Mouse (Mus musculus) spleen, postnatal 36 days (tissue): ENCODE measurements at regions not wholly inside any gene's neighbourhood (a gene's known extent, or its start where the extent isn't known, plus 50 kb on each side); places are given as distances from the start of the nearest gene placed in this dataset.

ENCODE experiments used
- DNase-seq, 2 experiments: peaks; one replicate each; pipeline ENCODE4 v3.0.0; 2022; ENCODE audit warnings: low spot score in 2 of 2, mixed read lengths in 1 of 2

GRCm38 (mm10) chr6:89256022-89256421 lies 106.4 kb downstream of the Plxna1 start:
- DNase-seq: no peak

GRCm38 (mm10) chr6:89256630-89257292 lies 105.7 kb downstream of the Plxna1 start:
- DNase-seq: no peak

- DNase-seq: no peak
Observed at GRCm38 (mm10) chr6:89257416-89257815, 105.0 kb downstream of the Plxna1 start.

GRCm38 (mm10) chr6:89258140-89258539 lies 104.3 kb downstream of the Plxna1 start:
- DNase-seq: peak; percentile 47 to 48

GRCm38 (mm10) chr6:89259406-89259994 lies 102.9 kb downstream of the Plxna1 start:
- DNase-seq: no peak

- DNase-seq: no peak
Observed at GRCm38 (mm10) chr6:89262958-89263357, 99.5 kb downstream of the Plxna1 start.

GRCm38 (mm10) chr6:89265296-89265695 lies 97.1 kb downstream of the Plxna1 start:
- no peak for DNase-seq
